Mouse (Mus musculus): Measurements from ENCODE around the gene 6820408C15Rik.

6820408C15Rik gene

DNA sequence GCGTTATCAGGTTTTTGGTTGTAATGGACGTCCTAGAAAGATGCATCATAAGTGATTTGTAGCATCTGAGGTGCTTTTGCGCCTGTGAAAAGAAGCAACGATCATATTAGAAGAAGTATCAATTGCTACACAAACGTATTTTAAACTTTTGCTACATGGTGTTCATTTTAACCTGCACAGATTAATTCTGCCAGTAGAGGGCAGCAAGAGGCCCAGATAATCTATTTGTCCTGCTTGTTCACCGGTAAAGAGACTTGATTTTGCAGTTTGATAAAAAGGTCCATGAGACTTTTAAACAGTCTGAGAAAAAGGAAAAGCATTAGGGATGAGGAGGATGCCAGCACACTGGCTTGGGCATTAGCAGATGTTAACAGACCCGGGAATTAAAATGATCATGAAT, 55.6 kb downstream of the 6820408C15Rik start:
- peak; percentile 47 for DNase-seq (ENCODE audit: low spot score)

DNA sequence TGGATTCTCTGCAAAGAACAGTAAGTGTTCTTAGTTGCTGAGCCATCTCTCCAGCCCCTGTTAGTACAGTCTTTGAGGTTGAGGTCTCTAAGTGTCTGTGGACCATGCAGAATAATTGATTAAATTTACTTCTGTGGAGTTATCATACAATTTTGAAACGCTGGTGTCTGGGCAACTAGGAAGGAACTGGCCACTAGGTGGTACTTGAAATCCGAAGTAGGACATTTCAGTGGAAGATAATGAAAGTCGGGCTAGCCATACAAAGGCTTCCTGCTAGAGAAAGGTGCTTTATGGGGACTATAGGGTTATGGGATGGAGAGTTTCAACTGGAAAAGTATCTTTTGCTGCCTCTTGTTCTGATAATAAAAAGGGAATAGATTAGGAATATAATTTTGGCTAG, 57.0 kb downstream of the 6820408C15Rik start:
- no peak for DNase-seq (ENCODE audit: low spot score)

DNA sequence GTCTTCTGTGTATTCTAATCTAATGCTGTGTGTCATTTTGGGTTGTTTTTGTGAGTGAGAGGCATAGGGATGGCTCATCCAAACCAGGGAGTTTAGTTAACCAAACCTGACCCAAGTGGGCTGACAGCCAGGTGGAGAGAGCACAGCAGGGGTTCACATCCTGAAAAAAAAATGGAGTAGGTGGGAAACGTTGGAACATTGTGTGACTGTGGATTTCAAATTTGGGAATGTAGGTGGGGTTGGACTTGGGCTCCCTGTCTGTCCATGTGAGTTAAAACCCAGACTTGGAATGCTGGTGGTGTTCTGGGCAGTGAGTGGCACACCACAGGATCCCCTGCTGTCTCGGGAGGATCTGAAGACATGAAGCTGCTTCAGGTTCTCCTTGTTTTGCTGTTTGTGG, 61.4 kb downstream of the 6820408C15Rik start, which contains the start of gene Defb20:
Defb20 (plus strand) TSS at position 301 of the 400 bp plus-strand sequence.
- no peak for DNase-seq (ENCODE audit: low spot score)

GRCm38 (mm10) chr2:152480881-152481280, 65.5 kb downstream of the 6820408C15Rik start:
- DNase-seq (ENCODE audit: low spot score) = no peak

DNA sequence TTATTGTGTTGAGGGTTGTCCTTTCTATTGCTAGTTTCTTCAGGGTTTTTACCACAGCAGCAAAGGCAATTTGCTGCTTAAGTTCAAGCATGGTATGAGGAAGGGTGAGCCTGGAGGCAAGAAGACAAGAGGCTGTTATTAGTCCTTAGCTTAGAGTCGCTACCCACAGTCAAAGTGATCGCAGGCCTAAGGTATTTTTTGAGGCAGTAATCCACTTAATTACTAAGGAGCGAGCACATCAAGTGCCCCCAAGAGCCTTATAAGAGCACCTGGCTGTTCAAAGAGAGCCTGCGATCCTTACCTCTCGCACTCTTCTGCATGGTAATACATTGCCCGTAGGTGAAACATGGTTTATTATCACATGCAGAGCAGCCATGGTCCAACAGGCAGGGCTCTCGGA, 66.3 kb downstream of the 6820408C15Rik start:
- peak; percentile 10 for DNase-seq (ENCODE audit: low spot score)

- no peak for DNase-seq (ENCODE audit: low spot score)
Measured at GRCm38 (mm10) chr2:152487024-152487423, 71.6 kb downstream of the 6820408C15Rik start.

GRCm38 (mm10) chr2:152490038-152490437, 74.7 kb downstream of the 6820408C15Rik start, which contains the start of gene Defb22:
TSS of gene Defb22 (minus strand) at chr2:152490138.
- DNase-seq (ENCODE audit: low spot score) = no peak

GRCm38 (mm10) chr2:152493151-152493550, 77.8 kb downstream of the 6820408C15Rik start:
- no peak for DNase-seq (ENCODE audit: low spot score)
